Mouse (Mus musculus) thymus, postnatal 14 days (tissue): ENCODE data around the gene Nudt3.

Source experiments
- DNase-seq: peaks from one replicate; pipeline ENCODE4 v3.0.0; 2021

The Nudt3 gene

GRCm38 (mm10) chr17:27541261-27541660 is 82.0 kb downstream of the Nudt3 start:
- DNase-seq, result no peak

- DNase-seq, result peak; percentile 93
Observed at GRCm38 (mm10) chr17:27534718-27535117, 88.6 kb downstream of the Nudt3 start.

GRCm38 (mm10) chr17:27533354-27533753 is 89.9 kb downstream of the Nudt3 start:
- DNase-seq, result no peak

GRCm38 (mm10) chr17:27532095-27532494 is 91.2 kb downstream of the Nudt3 start:
- no peak for DNase-seq
